ENCODE assay signal across 23 mouse cellular contexts in genomic region chr10:8980568-8980967, GRCm38 (mm10).
"Had no signal": no experiment of that assay in that cellular context is flagged by ENCODE, and none has a peak within 500 bp of the region (broad histone marks: within the 10 kb centered on the region; RNA-seq: fewer than 3 reads in every experiment).

No protein-coding gene starts in this region.

- H3K4me2 ChIP-seq: limb, embryonic 13.5 days; liver, embryonic 11.5 days; lung, embryonic 14.5 days; midbrain, embryonic 12.5 days; midbrain, embryonic 15.5 days; neural tube, embryonic 12.5 days; neural tube, embryonic 15.5 days had no signal

- ATAC-seq: intestine, postnatal 0 days; liver, postnatal 0 days; lung, postnatal 0 days; midbrain, embryonic 15.5 days had no signal

- H3K27ac ChIP-seq: left cerebral cortex, adult 2 months; limb, embryonic 13.5 days; liver, embryonic 14.5 days; macrophage; midbrain, embryonic 12.5 days; midbrain, embryonic 15.5 days; neural tube, embryonic 12.5 days; neural tube, embryonic 15.5 days; stomach, postnatal 0 days had no signal

- H3K4me3 ChIP-seq: left cerebral cortex, adult 2 months; limb, embryonic 13.5 days; midbrain, embryonic 12.5 days; midbrain, embryonic 15.5 days; neural tube, embryonic 12.5 days; neural tube, embryonic 15.5 days had no signal

- DNase-seq: kidney, adult 9 months; kidney, postnatal 25 days; layer of hippocampus, postnatal 36 days; left cerebral cortex, postnatal 4 days; liver, postnatal 0 days; lung, embryonic 14.5 days; right cerebral cortex, adult 18-20 months; right cerebral cortex, postnatal 14 days; right cerebral cortex, postnatal 4 days; thymus, adult 2 months; thymus, postnatal 25 days had no signal

- H3K9ac ChIP-seq: limb, embryonic 13.5 days; liver, embryonic 14.5 days; liver, postnatal 0 days; lung, embryonic 14.5 days; midbrain, embryonic 12.5 days; midbrain, embryonic 15.5 days; neural tube, embryonic 12.5 days; neural tube, embryonic 15.5 days had no signal

- H3K27me3 ChIP-seq: limb, embryonic 13.5 days; midbrain, embryonic 12.5 days; midbrain, embryonic 15.5 days; neural tube, embryonic 12.5 days; neural tube, embryonic 15.5 days had no signal

- H3K36me3 ChIP-seq: limb, embryonic 13.5 days; midbrain, embryonic 12.5 days; midbrain, embryonic 15.5 days; neural tube, embryonic 12.5 days; neural tube, embryonic 15.5 days had no signal

- H3K4me1 ChIP-seq: limb, embryonic 13.5 days; midbrain, embryonic 12.5 days; midbrain, embryonic 15.5 days; neural tube, embryonic 12.5 days; neural tube, embryonic 15.5 days had no signal

- H3K9me3 ChIP-seq: limb, embryonic 13.5 days; midbrain, embryonic 12.5 days; midbrain, embryonic 15.5 days; neural tube, embryonic 12.5 days; neural tube, embryonic 15.5 days had no signal
